Mouse (Mus musculus) neural tube, embryonic 14.5 days (tissue): ENCODE results near the gene Ltb4r1. TPM values are rescaled to one million over a fixed set of nuclear protein-coding genes. Genes with fewer than 3 reads are reported as not detected.

Experiments used
- ATAC-seq: fragments of 200-750 bp; cut with Nextera tagmentation; 2 replicates; pipeline ENCODE4 v1.8.0; 2017; ENCODE audit warnings: low read depth, mild to moderate bottlenecking, moderate TSS enrichment, moderate library complexity
- H3K27ac ChIP-seq: fragments of 300-500 bp; sonication (generic); 2 replicates; pipeline ENCODE4 v1.5.1; 2014; ENCODE audit warnings: low read depth, mild to moderate bottlenecking, control low read depth, low read length, moderate library complexity, mixed read lengths
- H3K27me3 ChIP-seq: fragments of 300-500 bp; sonication (generic); 2 replicates; pipeline ENCODE4 v1.6.1; 2014; ENCODE audit warnings: low read length; ENCODE audit not compliant: control insufficient read depth, insufficient read depth
- H3K36me3 ChIP-seq: fragments of 300-500 bp; sonication (generic); 2 replicates; pipeline ENCODE4 v1.6.1; 2014; ENCODE audit warnings: low read length, mixed read lengths; ENCODE audit not compliant: control insufficient read depth, insufficient read depth
- H3K4me1 ChIP-seq: fragments of 300-500 bp; sonication (generic); 2 replicates; pipeline ENCODE4 v1.6.1; 2014; ENCODE audit warnings: low read length; ENCODE audit not compliant: control insufficient read depth, insufficient read depth
- H3K4me2 ChIP-seq: fragments of 300-500 bp; sonication (generic); 2 replicates; pipeline ENCODE4 v1.6.1; 2014; ENCODE audit warnings: mild to moderate bottlenecking, low read depth, low read length, control low read depth
- H3K4me3 ChIP-seq: fragments of 300-500 bp; sonication (generic); 2 replicates; pipeline ENCODE4 v1.5.1; 2014; ENCODE audit warnings: low read depth, low read length, control low read depth, mixed read lengths
- H3K9ac ChIP-seq: fragments of 300-500 bp; sonication (generic); replicated peaks from 2 replicates; pipeline ENCODE4 v1.6.1; 2014; ENCODE audit warnings: low read depth, mild to moderate bottlenecking, control low read depth, low read length, mixed read lengths
- H3K9me3 ChIP-seq: fragments of 300-500 bp; sonication (generic); 2 replicates; pipeline ENCODE4 v1.6.1; 2016; ENCODE audit warnings: low read length; ENCODE audit not compliant: control insufficient read depth
- WGBS: fragments of 180-500 bp; shearing (Covaris S2); extraction: QIAGEN DNeasy Blood & Tissue Kit; methylation state at CpG from one replicate; pipeline ENCODE4 v1.1.7; 2014; 5-methylcytosine and 5-hydroxymethylcytosine counted together
- polyA plus RNA-seq: library from polyadenylated mRNA; unstranded; fragments of >200 nt; fragmentation: Nextera tagmentation; extraction: Ambion mirVana; gene quantifications from 2 replicates; pipeline ENCODE4 v1.2.1, GENCODE M21; 2014

Gene Ltb4r1
- polyA plus RNA-seq, 1 experiment from 2014 or later = 0.24 TPM

- peaks cover 34% of the 10 kb centered on the region for H3K27me3 ChIP-seq
- WGBS = 37% methylated on average over 11 of the region's 11 CpGs
- H3K9ac ChIP-seq = no peak overlapping the region
- ATAC-seq = no peak
- no peaks in the 10 kb centered on the region for H3K36me3 ChIP-seq
- no peaks in the 10 kb centered on the region for H3K9me3 ChIP-seq
- H3K4me1 ChIP-seq = 0 out of 2 replicates have a peak, but pooled peaks cover 5% of the 10 kb centered on the region
- H3K27ac ChIP-seq = no peak overlapping the region
- no peak overlapping the region for H3K4me3 ChIP-seq
- peak overlapping the region; percentile 35; the same call in 1 of the 2 replicates for H3K4me2 ChIP-seq
These were observed 22.0 kb downstream of the Ltb4r1 start for GRCm38 (mm10) chr14:55787731-55788130.

GRCm38 (mm10) chr14:55788256-55789050 is 22.7 kb downstream of the Ltb4r1 start, which contains the start of gene Ripk3:
Gene Ripk3, minus strand, starts transcription at chr14:55788865.
- Histone ChIP-seq H3K9me3 (no peaks in the 10 kb centered on the region), H3K27me3 (peaks cover 33% of the 10 kb centered on the region), H3K4me1 (0 out of 2 replicates have a peak, but pooled peaks cover 3% of the 10 kb centered on the region), H3K4me2 (peak within 1 kb of the TSS; percentile 35), H3K9ac (no peak within 1 kb of the TSS), H3K36me3 (no peaks in the 10 kb centered on the region), H3K27ac (no peak within 1 kb of the TSS), H3K4me3 (peak within 1 kb of the TSS; percentile 18; the same call in 1 of the 2 replicates)
- ATAC-seq = no peak
- whole genome bisulfite sequencing = 6% methylated on average over 40 of the region's 40 CpGs

- no peaks in the 10 kb centered on the region for H3K9me3 ChIP-seq
- H3K36me3 ChIP-seq = no peaks in the 10 kb centered on the region
- H3K4me3 ChIP-seq = no peak overlapping the region
- H3K9ac ChIP-seq = no peak overlapping the region
- 0 out of 2 replicates have a peak, but pooled peaks cover under 1% of the 10 kb centered on the region for H3K4me1 ChIP-seq
- H3K4me2 ChIP-seq = no peak overlapping the region
- 77% methylated on average over 2 of the region's 2 CpGs for WGBS
- no peak overlapping the region for H3K27ac ChIP-seq
- H3K27me3 ChIP-seq = peaks cover 8% of the 10 kb centered on the region
- ATAC-seq = no peak
These were observed 27.7 kb downstream of the Ltb4r1 start for GRCm38 (mm10) chr14:55793461-55793860.

- H3K4me3 ChIP-seq = no peak overlapping the region
- H3K27me3 ChIP-seq = peaks cover 7% of the 10 kb centered on the region
- H3K9me3 ChIP-seq = no peaks in the 10 kb centered on the region
- 64% methylated on average over 2 of the region's 2 CpGs for WGBS
- no peaks in the 10 kb centered on the region for H3K4me1 ChIP-seq
- H3K9ac ChIP-seq = no peak overlapping the region
- H3K27ac ChIP-seq = no peak overlapping the region
- H3K36me3 ChIP-seq = no peaks in the 10 kb centered on the region
- no peak overlapping the region for H3K4me2 ChIP-seq
- ATAC-seq = no peak
These were observed 28.2 kb downstream of the Ltb4r1 start for GRCm38 (mm10) chr14:55793946-55794345.

GRCm38 (mm10) chr14:55795380-55796163 is 29.8 kb downstream of the Ltb4r1 start:
- H3K4me1 ChIP-seq = no peaks in the 10 kb centered on the region
- no peaks in the 10 kb centered on the region; the same call in 1 of the 2 replicates for H3K27me3 ChIP-seq
- no peaks in the 10 kb centered on the region for H3K36me3 ChIP-seq
- H3K9me3 ChIP-seq = no peaks in the 10 kb centered on the region
- H3K9ac ChIP-seq = no peak overlapping the region
- ATAC-seq = no peak
- no peak overlapping the region for H3K4me3 ChIP-seq
- H3K4me2 ChIP-seq = no peak overlapping the region
- 87% methylated on average over 15 of the region's 15 CpGs for WGBS
- no peak overlapping the region for H3K27ac ChIP-seq

GRCm38 (mm10) chr14:55814885-55815284 is 49.1 kb downstream of the Ltb4r1 start:
- Histone ChIP-seq H3K36me3 (no peaks in the 10 kb centered on the region), H3K27ac (no peak overlapping the region), H3K9ac (peak overlapping the region; percentile 53), H3K4me2 (peak overlapping the region; percentile 68), H3K27me3 (no peaks in the 10 kb centered on the region), H3K9me3 (no peaks in the 10 kb centered on the region), H3K4me3 (peak overlapping the region; percentile 41), H3K4me1 (no peaks in the 10 kb centered on the region)
- peak; percentile 88 for ATAC-seq
- WGBS = 29% methylated on average over 16 of the region's 16 CpGs

GRCm38 (mm10) chr14:55815310-55815751 is 49.6 kb downstream of the Ltb4r1 start:
- Histone ChIP-seq H3K27me3 (no peaks in the 10 kb centered on the region), H3K9me3 (no peaks in the 10 kb centered on the region), H3K9ac (peak overlapping the region; percentile 53), H3K4me1 (no peaks in the 10 kb centered on the region), H3K27ac (no peak overlapping the region), H3K36me3 (no peaks in the 10 kb centered on the region), H3K4me2 (peak overlapping the region; percentile 68), H3K4me3 (peak overlapping the region; percentile 41)
- WGBS = 23% methylated on average over 17 of the region's 17 CpGs
- peak; percentile 67 for ATAC-seq
